Mouse (Mus musculus): ENCODE measurements around the gene Ccar1. TPM values are rescaled to one million over a fixed set of nuclear protein-coding genes. Genes with fewer than 3 reads are reported as not detected.

Gene Ccar1
- 165 and 178 TPM in 2 replicates for polyA plus RNA-seq (2016; fragmentation: Nextera tagmentation; extraction: Ambion mirVana)

DNA sequence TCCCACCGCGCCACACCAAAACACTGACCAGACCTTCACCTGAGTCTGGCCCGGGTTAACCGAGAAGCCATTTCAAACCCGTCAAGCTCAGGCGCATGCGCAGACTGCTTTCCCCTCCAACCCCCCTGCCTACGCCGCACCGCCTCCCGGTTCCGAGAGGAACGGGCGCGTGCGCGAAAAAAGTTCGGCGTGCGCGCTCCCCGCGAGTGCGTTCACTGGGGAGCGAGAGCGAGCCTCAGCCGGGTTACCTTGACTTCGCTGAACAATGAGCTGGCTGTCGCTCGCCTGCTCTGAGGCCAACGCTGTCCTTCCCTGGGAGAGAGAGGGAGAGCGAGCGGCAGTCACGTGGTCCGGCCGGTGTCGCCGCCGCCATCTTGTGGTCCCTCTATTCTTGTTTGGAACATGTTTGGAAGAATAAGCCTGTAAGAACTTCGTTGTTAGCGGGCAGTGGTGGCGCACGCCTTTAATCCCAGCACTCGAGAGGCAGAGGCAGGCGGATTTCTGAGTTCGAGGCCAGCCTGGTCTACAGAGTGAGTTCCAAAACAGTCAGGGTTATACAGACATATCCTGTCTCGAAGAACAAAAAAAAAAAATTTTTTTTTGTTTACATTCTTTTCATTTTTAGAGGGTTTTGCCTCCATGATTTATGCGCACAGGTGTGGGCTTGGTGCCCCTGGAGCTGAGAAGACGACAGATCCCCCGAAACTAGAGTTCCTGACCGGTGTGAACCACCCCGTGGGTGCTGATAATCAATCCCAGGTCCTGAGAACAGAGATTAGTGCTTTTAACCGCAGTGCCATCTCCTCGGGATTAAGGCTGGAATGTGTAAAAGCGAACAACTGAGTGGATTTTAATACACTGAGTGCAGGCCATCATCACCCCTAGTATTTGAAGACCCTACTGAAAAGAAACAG is at the start of gene Ccar1:
Gene Ccar1 (minus strand): TSS at position 110 of the 914 bp plus-strand sequence.
- peak; percentile 99 for DNase-seq (ENCODE audit: extremely low spot score, low spot score)
- peak within 1 kb of the TSS; percentile 95 for H3K4me3 ChIP-seq
- 4% methylated on average over 55 of the region's 55 CpGs for WGBS
- peaks cover 37% of the 10 kb centered on the region for H3K36me3 ChIP-seq (replicated peaks)
- peak within 1 kb of the TSS; percentile 98 for H3K27ac ChIP-seq
- no peaks in the 10 kb centered on the region for H3K9me3 ChIP-seq
- H3K27me3 ChIP-seq (ENCODE audit: poor library complexity, severe bottlenecking) = no peaks in the 10 kb centered on the region
- H3K4me1 ChIP-seq = peaks cover 34% of the 10 kb centered on the region

DNA sequence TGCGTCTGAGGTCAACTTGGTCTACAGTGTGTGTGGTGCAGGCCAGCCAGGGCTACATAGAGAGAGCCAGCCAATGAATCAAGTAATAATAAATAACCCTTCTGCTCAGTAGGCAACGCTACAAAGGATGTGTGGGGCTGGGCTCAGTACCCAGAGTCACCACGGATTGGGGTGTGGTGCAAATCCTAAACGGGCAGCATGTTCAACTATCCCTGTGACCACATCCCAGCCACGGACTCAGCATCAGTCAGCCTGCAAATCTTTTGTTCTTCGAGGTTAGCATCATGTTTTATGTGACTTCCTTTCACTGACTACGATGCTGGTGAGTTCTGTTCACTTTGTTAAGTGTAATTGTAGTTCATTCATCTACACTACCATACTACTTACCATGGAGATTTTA is 48.6 kb upstream of the Ccar1 start:
- WGBS = 91% methylated on average over 7 of the region's 7 CpGs
- DNase-seq (ENCODE audit: extremely low spot score, low spot score) = no peak
- Histone ChIP-seq H3K36me3 (replicated peaks) (peaks cover 48% of the 10 kb centered on the region), H3K27ac (no peak overlapping the region), H3K4me3 (no peak overlapping the region), H3K27me3 (ENCODE audit: poor library complexity, severe bottlenecking) (no peaks in the 10 kb centered on the region), H3K4me1 (peaks cover 8% of the 10 kb centered on the region; the same call in 1 of the 2 replicates), H3K9me3 (no peaks in the 10 kb centered on the region)

DNA sequence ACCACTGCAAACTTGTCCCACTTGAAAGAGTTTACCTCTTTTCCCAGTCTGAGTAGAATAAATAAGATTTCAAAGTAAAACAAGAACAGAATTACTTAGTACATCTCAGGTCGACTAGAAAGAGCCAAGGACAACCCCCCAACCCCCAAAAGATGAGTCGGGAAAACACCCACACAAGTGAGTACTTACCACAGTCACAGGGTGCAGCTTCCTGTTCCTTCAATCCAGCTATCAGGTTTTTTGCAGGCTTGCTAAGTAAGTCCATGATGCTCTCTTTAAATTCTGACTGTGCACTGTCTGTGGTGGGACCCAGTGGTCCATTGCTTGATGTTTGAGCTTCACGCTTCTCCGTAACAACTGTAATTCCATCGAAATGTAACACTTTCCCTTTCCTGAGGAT is 45.9 kb upstream of the Ccar1 start:
- H3K9me3 ChIP-seq = no peaks in the 10 kb centered on the region
- 0 out of 2 replicates have a peak, but pooled peaks cover 3% of the 10 kb centered on the region for H3K4me1 ChIP-seq
- 96% methylated on average over 5 of the region's 5 CpGs for WGBS
- peaks cover 59% of the 10 kb centered on the region for H3K36me3 ChIP-seq (replicated peaks)
- DNase-seq (ENCODE audit: extremely low spot score, low spot score) = no peak
- no peak overlapping the region for H3K4me3 ChIP-seq
- no peaks in the 10 kb centered on the region for H3K27me3 ChIP-seq (ENCODE audit: poor library complexity, severe bottlenecking)
- H3K27ac ChIP-seq = no peak overlapping the region

DNA sequence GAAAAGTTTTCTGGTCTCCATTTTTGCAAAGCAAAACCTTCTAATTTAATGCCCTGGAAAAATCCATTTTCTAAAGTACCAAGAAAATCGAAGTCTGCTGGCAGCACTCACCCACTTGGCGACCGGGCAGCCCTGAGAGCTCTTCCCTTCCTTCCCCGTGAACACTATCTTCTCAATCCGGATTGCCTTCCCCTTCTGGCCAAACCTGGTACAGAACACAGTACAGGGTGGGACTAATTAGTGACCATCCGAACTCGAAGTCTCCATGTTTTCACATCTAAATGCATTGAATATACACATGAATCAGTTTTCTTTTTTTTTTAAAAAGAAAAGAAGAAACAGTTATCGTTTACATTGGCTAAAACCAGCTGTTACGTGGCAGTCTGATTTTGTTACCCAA is 40.7 kb upstream of the Ccar1 start:
- DNase-seq (ENCODE audit: extremely low spot score, low spot score) = no peak
- WGBS = 85% methylated on average over 9 of the region's 9 CpGs
- Histone ChIP-seq H3K4me1 (no peaks in the 10 kb centered on the region), H3K4me3 (no peak overlapping the region), H3K9me3 (no peaks in the 10 kb centered on the region), H3K36me3 (replicated peaks) (peaks cover 69% of the 10 kb centered on the region), H3K27ac (no peak overlapping the region), H3K27me3 (ENCODE audit: poor library complexity, severe bottlenecking) (no peaks in the 10 kb centered on the region)

DNA sequence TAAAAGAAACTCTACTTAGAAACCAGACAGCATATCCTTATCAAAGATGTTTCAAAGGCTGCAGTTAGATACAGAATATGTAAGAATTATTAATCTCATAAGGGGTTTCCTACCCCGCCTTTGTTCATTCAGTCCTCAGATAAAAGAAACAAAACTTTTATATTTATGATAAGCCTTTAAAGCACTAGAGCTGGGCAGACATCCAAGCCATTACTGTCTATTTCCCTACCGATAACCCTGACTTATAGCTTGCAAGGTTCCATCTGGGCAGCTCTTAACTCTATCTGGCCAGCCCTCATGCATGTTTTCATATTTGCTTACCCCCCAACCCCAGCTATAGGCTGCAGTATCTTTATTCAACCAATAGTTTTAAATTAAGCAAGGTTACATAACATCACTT is 39.5 kb upstream of the Ccar1 start:
- no peak for DNase-seq (ENCODE audit: extremely low spot score, low spot score)
- Histone ChIP-seq H3K4me3 (no peak overlapping the region), H3K36me3 (replicated peaks) (peaks cover 67% of the 10 kb centered on the region), H3K4me1 (no peaks in the 10 kb centered on the region), H3K27ac (no peak overlapping the region), H3K27me3 (ENCODE audit: poor library complexity, severe bottlenecking) (no peaks in the 10 kb centered on the region), H3K9me3 (no peaks in the 10 kb centered on the region)
- 93% methylated on average over 2 of the region's 2 CpGs for WGBS

DNA sequence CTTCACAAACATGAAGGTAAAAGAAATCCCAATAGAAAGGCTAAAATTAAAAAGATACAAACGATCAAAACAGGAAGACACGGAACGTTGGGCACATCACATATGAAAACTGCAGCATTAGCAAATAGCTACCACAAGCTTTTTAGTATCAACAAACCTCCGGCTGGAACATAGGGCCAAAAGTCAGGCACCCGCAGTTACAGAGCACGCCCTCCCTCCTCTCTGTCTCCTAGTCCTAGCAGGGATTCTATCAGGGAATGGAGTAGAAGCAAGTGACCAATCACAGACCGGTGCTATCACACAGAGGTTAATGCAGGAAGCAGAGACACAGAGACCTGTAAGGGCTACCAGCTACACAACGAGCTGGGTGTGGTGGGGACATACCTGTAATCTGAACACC is 32.4 kb upstream of the Ccar1 start:
- WGBS = 90% methylated on average over 8 of the region's 8 CpGs
- H3K27ac ChIP-seq = no peak overlapping the region
- H3K36me3 ChIP-seq (replicated peaks) = peaks cover 54% of the 10 kb centered on the region

DNA sequence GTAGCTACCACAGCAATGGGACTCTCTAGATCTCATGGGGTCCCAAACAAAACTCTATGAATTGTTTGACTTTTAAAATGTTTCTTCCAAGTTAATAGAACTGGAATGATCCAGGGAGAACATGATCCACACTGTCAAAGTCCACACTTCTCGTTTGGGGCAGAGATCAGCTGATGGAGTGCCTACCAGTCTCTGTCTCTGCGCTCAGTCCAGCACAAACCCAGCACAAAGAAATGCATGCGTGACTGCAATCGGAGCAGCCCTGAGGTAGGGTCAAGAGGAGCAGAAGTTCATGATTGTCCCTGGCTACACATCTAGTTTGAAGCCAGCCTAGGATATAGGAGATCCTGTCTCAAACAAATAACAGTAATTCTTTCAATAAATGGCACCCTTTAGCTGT is 31.3 kb upstream of the Ccar1 start:
- Histone ChIP-seq H3K27me3 (ENCODE audit: poor library complexity, severe bottlenecking) (no peaks in the 10 kb centered on the region), H3K27ac (no peak overlapping the region), H3K4me1 (no peaks in the 10 kb centered on the region), H3K9me3 (no peaks in the 10 kb centered on the region), H3K36me3 (replicated peaks) (peaks cover 56% of the 10 kb centered on the region), H3K4me3 (no peak overlapping the region)
- DNase-seq (ENCODE audit: extremely low spot score, low spot score) = no peak
- 82% methylated on average over 4 of the region's 4 CpGs for whole genome bisulfite sequencing

More for the DNA sequence above, 32.4 kb upstream of the Ccar1 start:
- no peaks in the 10 kb centered on the region for H3K27me3 ChIP-seq (ENCODE audit: poor library complexity, severe bottlenecking)
- DNase-seq (ENCODE audit: extremely low spot score, low spot score) = no peak
- H3K4me1 ChIP-seq = no peaks in the 10 kb centered on the region
- H3K9me3 ChIP-seq = no peaks in the 10 kb centered on the region
- H3K4me3 ChIP-seq = no peak overlapping the region

DNA sequence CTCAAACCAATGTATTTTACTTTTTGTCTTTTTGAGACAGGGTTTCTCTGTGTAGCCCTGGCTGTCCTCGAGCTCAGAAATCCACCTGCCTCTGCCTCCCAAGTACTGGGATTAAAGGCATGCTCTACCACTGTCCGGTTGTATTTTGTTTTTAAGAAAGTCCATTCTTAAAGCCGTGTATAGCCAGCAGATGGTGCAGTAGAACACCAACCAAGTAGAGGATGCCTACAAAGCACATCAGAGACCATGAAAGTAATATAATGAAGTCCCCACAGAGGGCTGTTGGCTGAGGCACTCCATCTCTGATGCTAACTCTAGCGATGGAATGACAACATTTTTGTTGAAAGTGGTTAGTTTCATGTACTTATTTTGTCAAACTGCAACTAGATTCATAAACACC is 17.9 kb upstream of the Ccar1 start:
- H3K36me3 ChIP-seq (replicated peaks) = peaks cover 46% of the 10 kb centered on the region
- whole genome bisulfite sequencing = 85% methylated on average over 4 of the region's 4 CpGs
- DNase-seq (ENCODE audit: extremely low spot score, low spot score) = no peak

DNA sequence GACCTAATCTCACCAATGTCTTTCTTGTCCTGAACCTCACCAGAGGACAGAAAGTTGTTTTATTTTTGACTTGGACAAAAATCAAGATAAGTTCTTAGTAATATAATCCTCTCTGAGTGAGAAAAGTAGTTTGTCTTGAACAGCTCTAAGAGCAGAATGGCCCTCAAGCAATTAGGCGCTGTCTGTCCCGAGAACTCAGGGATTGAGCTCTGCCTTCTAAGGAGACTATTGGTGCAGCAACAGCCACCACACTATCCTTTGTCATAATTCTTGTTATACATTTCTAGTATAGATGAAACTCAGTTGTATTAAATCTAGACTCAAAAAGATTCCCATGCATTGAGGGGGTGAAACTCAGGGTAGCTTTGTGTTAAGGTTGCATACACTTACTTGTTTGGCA is 16.7 kb upstream of the Ccar1 start:
- no peak for DNase-seq (ENCODE audit: extremely low spot score, low spot score)
- WGBS = 94% methylated on average over 2 of the region's 2 CpGs
- H3K36me3 ChIP-seq (replicated peaks) = peaks cover 37% of the 10 kb centered on the region
- no peaks in the 10 kb centered on the region for H3K27me3 ChIP-seq (ENCODE audit: poor library complexity, severe bottlenecking)
- H3K4me3 ChIP-seq = no peak overlapping the region
- H3K27ac ChIP-seq = no peak overlapping the region
- no peaks in the 10 kb centered on the region for H3K9me3 ChIP-seq
- no peaks in the 10 kb centered on the region for H3K4me1 ChIP-seq

More for the DNA sequence above, 17.9 kb upstream of the Ccar1 start:
- H3K9me3 ChIP-seq = no peaks in the 10 kb centered on the region
- H3K4me1 ChIP-seq = no peaks in the 10 kb centered on the region
- H3K27me3 ChIP-seq (ENCODE audit: poor library complexity, severe bottlenecking) = no peaks in the 10 kb centered on the region
- no peak overlapping the region for H3K27ac ChIP-seq
- H3K4me3 ChIP-seq = no peak overlapping the region

DNA sequence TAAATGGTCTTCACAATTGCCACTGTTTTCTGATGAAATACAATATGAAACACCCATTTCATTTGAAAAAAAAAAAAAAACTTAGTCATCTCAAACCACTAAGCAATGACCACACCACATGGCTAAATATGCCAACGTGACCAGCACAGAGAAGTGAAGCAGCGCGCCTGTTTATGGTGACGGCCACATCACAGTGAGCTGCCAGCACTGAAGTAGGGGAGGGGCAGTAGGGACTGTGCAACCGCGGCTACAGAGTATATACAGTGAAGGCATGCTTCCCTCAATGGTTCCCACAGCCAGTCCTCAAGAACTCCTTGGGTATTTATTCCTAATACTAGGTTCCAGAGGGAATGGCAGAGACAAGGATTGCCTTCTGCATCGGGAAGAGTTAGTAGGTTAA is 16.2 kb upstream of the Ccar1 start:
- no peaks in the 10 kb centered on the region for H3K9me3 ChIP-seq
- H3K27ac ChIP-seq = no peak overlapping the region
- H3K4me1 ChIP-seq = no peaks in the 10 kb centered on the region
- H3K4me3 ChIP-seq = no peak overlapping the region
- no peaks in the 10 kb centered on the region for H3K27me3 ChIP-seq (ENCODE audit: poor library complexity, severe bottlenecking)
- peaks cover 33% of the 10 kb centered on the region for H3K36me3 ChIP-seq (replicated peaks)
- 95% methylated on average over 7 of the region's 7 CpGs for WGBS
- no peak for DNase-seq (ENCODE audit: extremely low spot score, low spot score)

DNA sequence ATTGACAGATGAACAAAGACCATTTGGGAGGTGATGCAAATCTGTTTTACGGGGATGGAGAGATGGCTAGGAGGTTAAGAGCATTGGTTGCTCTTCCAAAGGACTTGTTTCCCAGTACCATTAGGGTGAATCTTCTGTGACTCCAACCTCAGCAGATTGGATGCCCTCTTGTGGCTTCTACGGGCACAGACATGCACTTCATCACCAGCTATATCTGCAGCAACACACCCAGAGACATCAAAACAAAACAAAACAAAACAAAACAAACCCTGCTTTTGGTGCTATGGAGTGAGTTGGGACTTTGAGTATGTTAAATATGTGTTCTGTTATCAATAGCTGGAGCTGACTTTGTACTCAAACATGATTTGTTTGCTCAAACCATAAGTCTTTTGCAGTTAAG is 12.0 kb upstream of the Ccar1 start:
- Histone ChIP-seq H3K27ac (no peak overlapping the region), H3K4me3 (no peak overlapping the region), H3K4me1 (no peaks in the 10 kb centered on the region), H3K36me3 (replicated peaks) (peaks cover 4% of the 10 kb centered on the region; the same call in 1 of the 2 replicates), H3K9me3 (no peaks in the 10 kb centered on the region), H3K27me3 (ENCODE audit: poor library complexity, severe bottlenecking) (no peaks in the 10 kb centered on the region)
- 88% methylated on average over 2 of the region's 2 CpGs for WGBS
- DNase-seq (ENCODE audit: extremely low spot score, low spot score) = no peak

DNA sequence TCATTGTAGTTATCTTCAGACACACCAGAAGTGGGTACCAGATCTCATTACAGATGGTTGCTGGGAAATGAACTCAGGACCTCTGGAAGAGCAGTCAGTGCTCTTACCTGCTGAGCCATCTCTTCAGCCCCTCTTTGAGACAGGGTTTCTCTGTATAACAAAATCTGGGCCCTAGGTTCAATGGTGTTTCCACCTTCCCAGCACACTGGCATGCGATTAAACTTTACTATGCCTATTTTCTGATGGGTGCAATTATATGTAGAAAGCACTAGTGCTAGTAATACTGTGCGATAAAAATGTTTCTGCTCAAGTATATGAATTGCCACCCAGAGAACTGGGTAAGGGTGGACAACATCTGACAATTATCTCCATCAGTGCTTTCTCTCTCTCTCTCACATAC is 11.2 kb upstream of the Ccar1 start:
- DNase-seq (ENCODE audit: extremely low spot score, low spot score) = no peak
- Histone ChIP-seq H3K4me1 (no peaks in the 10 kb centered on the region), H3K9me3 (no peaks in the 10 kb centered on the region), H3K27me3 (ENCODE audit: poor library complexity, severe bottlenecking) (no peaks in the 10 kb centered on the region), H3K4me3 (no peak overlapping the region), H3K27ac (no peak overlapping the region), H3K36me3 (replicated peaks) (peaks cover 4% of the 10 kb centered on the region; the same call in 1 of the 2 replicates)
- WGBS = 96% methylated on average over 2 of the region's 2 CpGs

DNA sequence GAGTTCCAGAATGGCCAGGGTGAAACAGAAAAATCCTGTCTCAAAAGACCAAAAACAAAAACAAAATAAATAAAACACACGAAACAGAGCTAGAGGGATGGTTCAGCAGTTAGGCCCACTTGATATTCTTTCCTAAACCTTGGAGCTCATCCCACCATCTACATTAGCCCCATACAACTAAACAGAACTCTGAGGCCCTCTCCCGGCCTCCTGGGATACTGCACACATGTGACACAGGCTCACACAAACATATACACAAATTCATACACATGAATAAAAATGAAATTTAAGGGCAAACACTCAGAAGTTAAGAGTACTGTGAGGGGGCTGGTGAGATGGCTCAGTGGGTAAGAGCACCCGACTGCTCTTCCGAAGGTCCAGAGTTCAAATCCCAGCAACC is 2.1 kb upstream of the Ccar1 start:
- Histone ChIP-seq H3K4me3 (no peak overlapping the region), H3K27me3 (ENCODE audit: poor library complexity, severe bottlenecking) (no peaks in the 10 kb centered on the region), H3K36me3 (replicated peaks) (peaks cover 19% of the 10 kb centered on the region), H3K9me3 (no peaks in the 10 kb centered on the region), H3K27ac (no peak overlapping the region), H3K4me1 (peaks cover 24% of the 10 kb centered on the region)
- DNase-seq (ENCODE audit: extremely low spot score, low spot score) = no peak
- WGBS = 95% methylated on average over 4 of the region's 4 CpGs
